Mouse (Mus musculus): ENCODE measurements around the gene Cebpb.

DNA sequence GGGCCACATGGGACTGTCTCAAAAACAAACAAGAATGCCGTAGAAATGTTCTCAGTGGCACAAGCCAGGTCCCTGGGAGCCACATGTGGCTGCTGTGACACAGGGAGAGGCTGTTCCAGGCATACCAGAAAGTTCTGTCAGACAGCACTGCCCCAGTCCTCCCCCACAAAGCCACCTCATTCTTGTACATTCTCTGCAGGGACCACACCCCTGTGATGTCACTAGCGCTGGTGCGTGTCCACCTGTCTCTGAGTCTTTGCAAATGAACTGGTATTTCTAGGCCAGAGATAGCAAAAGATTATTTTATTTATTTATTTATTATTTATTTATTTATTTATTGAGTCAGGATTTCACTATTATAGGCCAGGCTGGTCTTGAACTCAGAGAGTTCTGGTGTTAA lies 5.0 kb upstream of the Cebpb start:
- no peak for TF ChIP-seq CTCF (IDR thresholded peaks at IDR 0.05; ENCODE audit: low read depth)
- TF ChIP-seq EP300 (IDR thresholded peaks at IDR 0.05; ENCODE audit: low read depth): no peak

All from liver, postnatal 0 days (tissue).